ENCODE assay signal across 8 mouse cellular contexts in genomic region chr5:43673083-43673482, GRCm38 (mm10). TPM values are rescaled to one million over a fixed set of nuclear protein-coding genes. Genes with fewer than 3 reads are reported as not detected.
DNase-seq lines count a peak whose midpoint lies in the region; TF ChIP-seq lines count a peak whose summit lies in the region.

No protein-coding gene starts in this region.

- TF ChIP-seq CTCF in heart, adult 2 months (IDR thresholded peaks at IDR 0.05) = no peak
- no peak for TF ChIP-seq CTCF in thymus, adult 2 months (IDR thresholded peaks at IDR 0.05; ENCODE audit: borderline replicate concordance, control insufficient read depth, extremely low read depth, insufficient read depth, low read length, poor library complexity)

- no peak for TF ChIP-seq POLR2A in heart, adult 2 months (IDR thresholded peaks at IDR 0.05; ENCODE audit: insufficient read depth, low read depth, low read length)
- no peak for TF ChIP-seq POLR2A in thymus, adult 2 months (IDR thresholded peaks at IDR 0.05; ENCODE audit: control insufficient read depth, extremely low read depth, insufficient read depth, low read length, poor library complexity)

- H3K27ac ChIP-seq in heart, adult 2 months = no peak overlapping the region; the same call in 1 of the 2 replicates
- no peak overlapping the region for H3K27ac ChIP-seq in ES-E14 (ENCODE audit: insufficient read depth, low read depth, low read length, poor library complexity, severe bottlenecking)
- H3K27ac ChIP-seq in hindbrain, embryonic 10.5 days = peak overlapping the region; percentile 97
- peak overlapping the region; percentile 92 for H3K27ac ChIP-seq in midbrain, embryonic 10.5 days (replicated peaks)
- no peak overlapping the region for H3K27ac ChIP-seq in thymus, adult 2 months (ENCODE audit: control insufficient read depth, insufficient read depth, low read length)

- H3K79me2 ChIP-seq in heart, adult 2 months (replicated peaks; ENCODE audit: control insufficient read depth, insufficient read depth, low read length) = no peaks in the 10 kb centered on the region

- 77% methylated on average over 2 of the region's 2 CpGs for WGBS in heart, adult 2 months
- 88% methylated on average over 2 of the region's 2 CpGs for WGBS in hindbrain, embryonic 10.5 days
- 75% methylated on average over 2 of the region's 2 CpGs for WGBS in midbrain, embryonic 10.5 days
- WGBS in thymus, adult 2 months = 68% methylated on average over 2 of the region's 2 CpGs

- intact Hi-C loops in heart, adult 2 months (cut with DNase I) = loop anchor here (5.0 kb wide), 1 partner anchor 164 kb away; no protein-coding TSS in a partner anchor

- no peak for TF ChIP-seq EP300 in heart, adult 2 months (IDR thresholded peaks at IDR 0.05; ENCODE audit: insufficient read depth, low read depth, low read length)

- no peaks in the 10 kb centered on the region for H3K9me3 ChIP-seq in ES-E14 (ENCODE audit: control insufficient read depth, insufficient read depth, low read depth, low read length)
- no peaks in the 10 kb centered on the region for H3K9me3 ChIP-seq in hindbrain, embryonic 10.5 days
- H3K9me3 ChIP-seq in midbrain, embryonic 10.5 days (replicated peaks) = no peaks in the 10 kb centered on the region

- H3K4me1 ChIP-seq in heart, adult 2 months (ENCODE audit: control insufficient read depth, insufficient read depth, low read length) = no peaks in the 10 kb centered on the region
- H3K4me1 ChIP-seq in ES-E14 (ENCODE audit: control insufficient read depth in 2 of 2, insufficient read depth in 2 of 2, low read length in 2 of 2, poor library complexity in 1 of 2) = peaks cover 0 to 3% of the 10 kb centered on the region in 2 experiments; a peak in 1 of 4 replicates
- peaks cover 13% of the 10 kb centered on the region for H3K4me1 ChIP-seq in hindbrain, embryonic 10.5 days (replicated peaks)
- peaks cover 7% of the 10 kb centered on the region for H3K4me1 ChIP-seq in midbrain, embryonic 10.5 days
- no peaks in the 10 kb centered on the region; the same call in 1 of the 2 replicates for H3K4me1 ChIP-seq in thymus, adult 2 months (replicated peaks; ENCODE audit: control insufficient read depth, insufficient read depth, low read length)

- H3K36me3 ChIP-seq in heart, adult 2 months (ENCODE audit: control insufficient read depth, insufficient read depth, low read length) = no peaks in the 10 kb centered on the region
- no peaks in the 10 kb centered on the region for H3K36me3 ChIP-seq in ES-E14 (ENCODE audit: control insufficient read depth, insufficient read depth, low read length, poor library complexity, severe bottlenecking)
- H3K36me3 ChIP-seq in hindbrain, embryonic 10.5 days = peaks cover 22% of the 10 kb centered on the region
- H3K36me3 ChIP-seq in midbrain, embryonic 10.5 days = peaks cover 31% of the 10 kb centered on the region
- no peaks in the 10 kb centered on the region for H3K36me3 ChIP-seq in thymus, adult 2 months (ENCODE audit: control insufficient read depth, insufficient read depth, low read length)

- peak overlapping the region; percentile 53 for H3K4me3 ChIP-seq in heart, adult 2 months
- H3K4me3 ChIP-seq in ES-E14 (ENCODE audit: insufficient read depth in 1 of 2, low read depth in 1 of 2, low read length in 2 of 2, poor library complexity in 1 of 2, severe bottlenecking in 1 of 2) = peak overlapping the region in 1 of 2 experiments; percentile 70; a peak in 1 of 4 replicates
- peak overlapping the region; percentile 61 for H3K4me3 ChIP-seq in hindbrain, embryonic 10.5 days
- H3K4me3 ChIP-seq in midbrain, embryonic 10.5 days = peak overlapping the region; percentile 54
- no peak overlapping the region for H3K4me3 ChIP-seq in thymus, adult 2 months (ENCODE audit: control insufficient read depth, insufficient read depth, low read length)

- in situ Hi-C loops in ES-E14 (cut with MboI; ENCODE audit: low sequenced_read_pairs in 2 of 2, unreplicated experiment in 2 of 2) = no loop called here

- DNase-seq in heart, adult 2 months = no peak
- DNase-seq in heart, adult 9 months (ENCODE audit: low spot score in 2 of 2) = no peak
- no peak for DNase-seq in ES-E14 (ENCODE audit: low read depth, low spot score)
- DNase-seq in hindbrain, embryonic 10.5 days (ENCODE audit: low spot score) = peak; percentile 5
- DNase-seq in midbrain, embryonic 10.5 days (ENCODE audit: low spot score) = no peak
- no peak for DNase-seq in thymus, adult 2 months
- no peak for DNase-seq in spleen, postnatal 36 days (ENCODE audit: low spot score in 2 of 2)
- no peak for DNase-seq in kidney, postnatal 14 days

- H3K27me3 ChIP-seq in heart, adult 2 months (ENCODE audit: control insufficient read depth, insufficient read depth, low read length) = no peaks in the 10 kb centered on the region
- no peaks in the 10 kb centered on the region for H3K27me3 ChIP-seq in hindbrain, embryonic 10.5 days (ENCODE audit: insufficient read depth, poor library complexity, severe bottlenecking)
- no peaks in the 10 kb centered on the region for H3K27me3 ChIP-seq in midbrain, embryonic 10.5 days (ENCODE audit: low read depth, poor library complexity, severe bottlenecking)
- no peaks in the 10 kb centered on the region for H3K27me3 ChIP-seq in thymus, adult 2 months (ENCODE audit: control insufficient read depth, insufficient read depth, low read length)

- no peak overlapping the region for H3K9ac ChIP-seq in heart, adult 2 months (ENCODE audit: low read depth, low read length)
- H3K9ac ChIP-seq in ES-E14 (ENCODE audit: insufficient read depth, low read depth, low read length, poor library complexity, severe bottlenecking) = peak overlapping the region; percentile 89; the same call in 1 of the 2 replicates

TF ChIP-seq in ES-E14, 5 proteins besides CTCF, POLR2A, EP300 and RAD21:
- TF ChIP-seq ZC3H11A (IDR thresholded peaks at IDR 0.05; ENCODE audit: borderline replicate concordance, low read depth, low read length) = no peak
- TF ChIP-seq HCFC1 (IDR thresholded peaks at IDR 0.05; ENCODE audit: borderline replicate concordance, insufficient read depth, low read length) = no peak
- no peak for TF ChIP-seq CHD2 (IDR thresholded peaks at IDR 0.05; ENCODE audit: low read depth, low read length)
- no peak for TF ChIP-seq ZNF384 (IDR thresholded peaks at IDR 0.05; ENCODE audit: low read depth, low read length)
- no peak for TF ChIP-seq MAFK (IDR thresholded peaks at IDR 0.05; ENCODE audit: insufficient read depth, low read depth, low read length)

RNA-seq across cellular contexts. Expression of gene Cc2d2a, which starts 10.9 kb away (rescaled TPM):
- total RNA-seq in heart, adult 2 months (2021) = 1 to 10 TPM; 6.6 to 8.6 TPM
- 4.2 and 7.3 TPM in 2 replicates for polyA plus RNA-seq in heart, adult 2 months (2012; rRNA removed)
- 4.7 and 6.0 TPM in 2 replicates for total RNA-seq in ES-E14 (2012; rRNA removed)
- 8.5 and 9.8 TPM in 2 replicates for polyA plus RNA-seq in hindbrain, embryonic 10.5 days (2016; fragmentation: Nextera tagmentation; extraction: Ambion mirVana)
- polyA plus RNA-seq in midbrain, embryonic 10.5 days (2016; fragmentation: Nextera tagmentation; extraction: Ambion mirVana) = 8.2 and 10.4 TPM in 2 replicates
- polyA plus RNA-seq in thymus, adult 2 months (2012; rRNA removed) = 0.57 and 0.73 TPM in 2 replicates

Comparison
In these comparisons a context has a peak if more than half of its experiments do, and no peak if none do; other contexts are left out.
1. H3K27ac ChIP-seq: peak in hindbrain, embryonic 10.5 days (single experiment) and midbrain, embryonic 10.5 days (single experiment); none in heart, adult 2 months (single experiment), ES-E14 (single experiment) and thymus, adult 2 months (single experiment).